Comparison of ENCODE assay signal across 9 mouse cellular contexts in the genomic region with DNA sequence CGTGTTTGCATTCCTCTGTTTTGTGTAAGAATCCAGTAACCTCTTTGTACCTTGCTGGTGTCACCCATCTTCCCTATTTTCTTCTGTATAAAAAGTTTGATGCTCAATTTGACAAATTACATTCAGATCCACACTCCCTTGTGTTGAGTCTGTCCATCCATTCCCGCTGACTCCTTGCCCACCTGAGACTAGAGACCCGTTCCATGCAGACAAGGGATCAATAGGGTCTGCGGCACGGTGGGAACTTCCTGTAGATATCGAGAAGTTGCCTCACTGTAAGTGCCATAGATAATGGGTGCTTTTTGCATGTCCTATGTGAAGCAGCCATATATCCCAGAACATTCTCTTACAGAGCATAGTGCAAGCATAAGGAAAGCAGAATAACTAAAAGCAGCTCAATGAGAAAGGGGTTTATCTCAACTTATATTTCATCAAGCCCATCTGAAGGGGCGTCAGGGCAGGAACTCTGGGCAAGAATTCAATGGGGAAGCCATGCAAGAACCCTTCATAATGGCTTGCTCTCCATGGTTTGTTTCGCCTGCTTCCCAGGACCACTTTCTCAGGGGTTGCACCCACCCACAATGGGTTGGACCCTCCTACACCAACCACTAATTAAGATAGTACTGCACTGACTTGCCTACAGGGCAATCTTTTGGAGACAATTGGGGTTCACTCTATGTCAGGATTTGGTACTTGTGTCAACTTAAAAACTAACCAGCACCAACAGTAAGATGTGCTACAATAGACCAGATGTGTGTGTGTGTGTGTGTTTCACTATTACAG. TPM values are rescaled to one million over a fixed set of nuclear protein-coding genes. Genes with fewer than 3 reads are reported as not detected.
DNase-seq lines count a peak whose midpoint lies in the region; ATAC-seq and TF ChIP-seq lines count a peak whose summit lies in the region.
"Had no signal": no experiment of that assay in that cellular context is flagged by ENCODE, and none has a peak within 500 bp of the region (broad histone marks: within the 10 kb centered on the region; RNA-seq: fewer than 3 reads in every experiment).

No protein-coding gene starts in this region.

- H3K4me2 ChIP-seq in forebrain, embryonic 11.5 days (ENCODE audit: low read depth, low read length, severe bottlenecking), result no peak overlapping the region
- no peak overlapping the region for H3K4me2 ChIP-seq in forebrain, embryonic 16.5 days (ENCODE audit: low read length)
- peak overlapping the region; percentile 54; the same call in 1 of the 2 replicates for H3K4me2 ChIP-seq in limb, embryonic 14.5 days (replicated peaks; ENCODE audit: low read depth, low read length, severe bottlenecking)
- peak overlapping the region; percentile 59; the same call in 1 of the 2 replicates for H3K4me2 ChIP-seq in stomach, embryonic 16.5 days (ENCODE audit: low read depth, low read length)

- no peaks in the 10 kb centered on the region for H3K27me3 ChIP-seq in forebrain, embryonic 11.5 days (ENCODE audit: control insufficient read depth, insufficient read depth, low read length)
- H3K27me3 ChIP-seq in forebrain, embryonic 16.5 days (replicated peaks; ENCODE audit: control insufficient read depth, insufficient read depth, low read length), result no peaks in the 10 kb centered on the region
- no peaks in the 10 kb centered on the region for H3K27me3 ChIP-seq in testis, adult 2 months (ENCODE audit: control insufficient read depth, insufficient read depth, low read length)
- H3K27me3 ChIP-seq in limb, embryonic 14.5 days (ENCODE audit: control insufficient read depth, insufficient read depth, low read length), result no peaks in the 10 kb centered on the region
- no peaks in the 10 kb centered on the region for H3K27me3 ChIP-seq in stomach, embryonic 16.5 days (ENCODE audit: control insufficient read depth, insufficient read depth, low read length)

- H3K36me3 ChIP-seq in forebrain, embryonic 11.5 days (ENCODE audit: control insufficient read depth, insufficient read depth, low read length), result no peaks in the 10 kb centered on the region; the same call in 1 of the 2 replicates
- no peaks in the 10 kb centered on the region for H3K36me3 ChIP-seq in forebrain, embryonic 16.5 days (ENCODE audit: control insufficient read depth, insufficient read depth)
- no peaks in the 10 kb centered on the region for H3K36me3 ChIP-seq in testis, adult 2 months (ENCODE audit: control insufficient read depth, insufficient read depth, low read length)
- peaks cover 4% of the 10 kb centered on the region for H3K36me3 ChIP-seq in limb, embryonic 14.5 days (ENCODE audit: control insufficient read depth, insufficient read depth, low read length)
- H3K36me3 ChIP-seq in stomach, embryonic 16.5 days (ENCODE audit: control insufficient read depth, insufficient read depth, low read length), result peaks cover 3% of the 10 kb centered on the region; the same call in 1 of the 2 replicates

- H3K27ac ChIP-seq in forebrain, embryonic 11.5 days (ENCODE audit: low read depth, low read length), result no peak overlapping the region
- H3K27ac ChIP-seq in forebrain, embryonic 16.5 days (ENCODE audit: low read length), result no peak overlapping the region
- peak overlapping the region; percentile 91 for H3K27ac ChIP-seq in testis, adult 2 months (ENCODE audit: control insufficient read depth, insufficient read depth, low read depth, low read length)
- no peak overlapping the region for H3K27ac ChIP-seq in limb, embryonic 14.5 days (replicated peaks; ENCODE audit: low read depth, low read length)
- no peak overlapping the region for H3K27ac ChIP-seq in stomach, embryonic 16.5 days (ENCODE audit: low read length)

- H3K4me3 ChIP-seq in forebrain, embryonic 11.5 days (ENCODE audit: low read depth, low read length), result peak overlapping the region; percentile 82; the same call in 1 of the 2 replicates
- no peak overlapping the region for H3K4me3 ChIP-seq in forebrain, embryonic 16.5 days (replicated peaks; ENCODE audit: low read length)
- peak overlapping the region; percentile 96; the same call in 1 of the 2 replicates for H3K4me3 ChIP-seq in testis, adult 2 months (ENCODE audit: control insufficient read depth, low read depth, low read length)
- H3K4me3 ChIP-seq in limb, embryonic 14.5 days (replicated peaks; ENCODE audit: low read length), result 0 out of 2 replicates have a peak overlapping the region, but pooled peaks have one; percentile 79
- no peak overlapping the region for H3K4me3 ChIP-seq in stomach, embryonic 16.5 days (replicated peaks; ENCODE audit: low read length)

- H3K9me3 ChIP-seq in forebrain, embryonic 11.5 days (ENCODE audit: control insufficient read depth, low read length), result no peaks in the 10 kb centered on the region
- no peaks in the 10 kb centered on the region for H3K9me3 ChIP-seq in forebrain, embryonic 16.5 days (ENCODE audit: control insufficient read depth, low read length)
- no peaks in the 10 kb centered on the region for H3K9me3 ChIP-seq in limb, embryonic 14.5 days (ENCODE audit: control insufficient read depth, low read length)
- H3K9me3 ChIP-seq in stomach, embryonic 16.5 days (replicated peaks; ENCODE audit: control insufficient read depth, low read length), result no peaks in the 10 kb centered on the region

- DNase-seq in forebrain, embryonic 11.5 days (ENCODE audit: low spot score), result peak; percentile 28
- DNase-seq in testis, postnatal 14 days (ENCODE audit: low spot score), result no peak
- DNase-seq in limb, embryonic 14.5 days (ENCODE audit: low spot score), result no peak
- no peak for DNase-seq in yolk sac, embryonic 10.5 days (ENCODE audit: low spot score)

- TF ChIP-seq CTCF in testis, adult 2 months (IDR thresholded peaks at IDR 0.05; ENCODE audit: control insufficient read depth, insufficient read depth, insufficient replicate concordance, low read depth, low read length), result no peak

- ATAC-seq in forebrain, embryonic 11.5 days (replicated peaks; ENCODE audit: low FRiP score), result no peak
- ATAC-seq in forebrain, embryonic 16.5 days, result no peak
- ATAC-seq in limb, embryonic 14.5 days (ENCODE audit: low FRiP score, low read depth), result no peak
- no peak for ATAC-seq in stomach, embryonic 16.5 days (ENCODE audit: insufficient read depth, low FRiP score)
- no peak for ATAC-seq in megakaryocyte progenitor cell, adult 5-6 weeks (replicated peaks; ENCODE audit: poor library complexity)

- 91% methylated on average over 8 of the region's 8 CpGs for WGBS in forebrain, embryonic 11.5 days
- 91% methylated on average over 8 of the region's 8 CpGs for WGBS in forebrain, embryonic 16.5 days
- 89% methylated on average over 8 of the region's 8 CpGs for WGBS in limb, embryonic 14.5 days
- 85% methylated on average over 8 of the region's 8 CpGs for WGBS in stomach, embryonic 16.5 days

- H3K9ac ChIP-seq in forebrain, embryonic 11.5 days (ENCODE audit: low read length), result no peak overlapping the region; the same call in 1 of the 2 replicates
- no peak overlapping the region for H3K9ac ChIP-seq in forebrain, embryonic 16.5 days (replicated peaks; ENCODE audit: low read depth, low read length)
- no peak overlapping the region for H3K9ac ChIP-seq in limb, embryonic 14.5 days (ENCODE audit: low read depth, low read length, severe bottlenecking)
- no peak overlapping the region for H3K9ac ChIP-seq in stomach, embryonic 16.5 days (ENCODE audit: low read length)

- no peak for TF ChIP-seq POLR2A in testis, adult 2 months (IDR thresholded peaks at IDR 0.05; ENCODE audit: control insufficient read depth, low read depth, low read length)
- TF ChIP-seq POLR2A in limb, embryonic 14.5 days (IDR thresholded peaks at IDR 0.05; ENCODE audit: borderline replicate concordance, extremely low read depth, insufficient read depth, insufficient read length), result no peak

- H3K4me1 ChIP-seq in forebrain, embryonic 11.5 days (replicated peaks; ENCODE audit: control insufficient read depth, insufficient read depth, low read length), result peaks cover 9% of the 10 kb centered on the region; the same call in 1 of the 2 replicates
- H3K4me1 ChIP-seq in forebrain, embryonic 16.5 days (replicated peaks; ENCODE audit: control insufficient read depth, insufficient read depth, low read length), result peaks cover 20% of the 10 kb centered on the region
- peaks cover 14% of the 10 kb centered on the region for H3K4me1 ChIP-seq in testis, adult 2 months (ENCODE audit: control insufficient read depth, insufficient read depth, low read length)
- H3K4me1 ChIP-seq in limb, embryonic 14.5 days (ENCODE audit: control insufficient read depth, insufficient read depth, low read length), result peaks cover 17% of the 10 kb centered on the region
- H3K4me1 ChIP-seq in stomach, embryonic 16.5 days (ENCODE audit: control insufficient read depth, insufficient read depth, low read length), result peaks cover 17% of the 10 kb centered on the region

RNA-seq across cellular contexts. Expression of a gene that starts 1.1 kb away (rescaled TPM):
- 40.3 and 44.2 TPM in 2 replicates for polyA plus RNA-seq in forebrain, embryonic 11.5 days (2014; fragmentation: Nextera tagmentation; extraction: Ambion mirVana)
- 42.2 and 48.0 TPM in 2 replicates for polyA plus RNA-seq in forebrain, embryonic 16.5 days (2015; fragmentation: Nextera tagmentation; extraction: Ambion mirVana)
- polyA plus RNA-seq in testis, adult 2 months (2012; rRNA removed), result 41.8 and 42.1 TPM in 2 replicates
- polyA plus RNA-seq in limb, embryonic 14.5 days (2012; rRNA removed), result 155 and 206 TPM in 2 replicates
- 48.9 and 58.1 TPM in 2 replicates for polyA plus RNA-seq in limb, embryonic 14.5 days (2014; fragmentation: Nextera tagmentation; extraction: Ambion mirVana)
- 26.7 and 27.4 TPM in 2 replicates for polyA plus RNA-seq in stomach, embryonic 16.5 days (2015; fragmentation: Nextera tagmentation; extraction: Ambion mirVana)
- total RNA-seq in megakaryocyte progenitor cell, adult 5-6 weeks (2015), result 67.4 and 67.8 TPM in 2 replicates
- total RNA-seq in megakaryocyte progenitor cell, adult 5-6 weeks (2017), result 19.0 and 24.4 TPM in 2 replicates

RNA-seq across cellular contexts. Expression of a gene that starts 15.8 kb away (rescaled TPM):
- 14.6 and 17.5 TPM in 2 replicates for polyA plus RNA-seq in forebrain, embryonic 11.5 days (2014; fragmentation: Nextera tagmentation; extraction: Ambion mirVana)
- 4.8 and 5.3 TPM in 2 replicates for polyA plus RNA-seq in forebrain, embryonic 16.5 days (2015; fragmentation: Nextera tagmentation; extraction: Ambion mirVana)
- polyA plus RNA-seq in testis, adult 2 months (2012; rRNA removed), result 40.4 and 44.1 TPM in 2 replicates
- 99.2 and 127 TPM in 2 replicates for polyA plus RNA-seq in limb, embryonic 14.5 days (2012; rRNA removed)
- polyA plus RNA-seq in limb, embryonic 14.5 days (2014; fragmentation: Nextera tagmentation; extraction: Ambion mirVana), result 33.2 and 37.9 TPM in 2 replicates
- polyA plus RNA-seq in stomach, embryonic 16.5 days (2015; fragmentation: Nextera tagmentation; extraction: Ambion mirVana), result 6.9 and 11.0 TPM in 2 replicates
- 5.2 and 5.6 TPM in 2 replicates for total RNA-seq in megakaryocyte progenitor cell, adult 5-6 weeks (2015)
- total RNA-seq in megakaryocyte progenitor cell, adult 5-6 weeks (2017), result 6.6 and 6.9 TPM in 2 replicates

RNA-seq across cellular contexts. Expression of a gene that starts 28.7 kb away (rescaled TPM):
- polyA plus RNA-seq in forebrain, embryonic 11.5 days (2014; fragmentation: Nextera tagmentation; extraction: Ambion mirVana), result 14.0 and 16.6 TPM in 2 replicates
- polyA plus RNA-seq in forebrain, embryonic 16.5 days (2015; fragmentation: Nextera tagmentation; extraction: Ambion mirVana), result 14.9 and 17.1 TPM in 2 replicates
- 91.9 and 94.8 TPM in 2 replicates for polyA plus RNA-seq in testis, adult 2 months (2012; rRNA removed)
- polyA plus RNA-seq in limb, embryonic 14.5 days (2012; rRNA removed), result 155 and 204 TPM in 2 replicates
- polyA plus RNA-seq in limb, embryonic 14.5 days (2014; fragmentation: Nextera tagmentation; extraction: Ambion mirVana), result 16.3 and 18.8 TPM in 2 replicates
- polyA plus RNA-seq in stomach, embryonic 16.5 days (2015; fragmentation: Nextera tagmentation; extraction: Ambion mirVana), result 5.7 and 6.3 TPM in 2 replicates
- total RNA-seq in megakaryocyte progenitor cell, adult 5-6 weeks (2015), result 84.9 and 93.2 TPM in 2 replicates
- 57.8 and 60.3 TPM in 2 replicates for total RNA-seq in megakaryocyte progenitor cell, adult 5-6 weeks (2017)

RNA-seq across cellular contexts. Expression of a gene that starts 31.4 kb away (rescaled TPM):
- 298 and 321 TPM in 2 replicates for polyA plus RNA-seq in forebrain, embryonic 11.5 days (2014; fragmentation: Nextera tagmentation; extraction: Ambion mirVana)
- 499 and 556 TPM in 2 replicates for polyA plus RNA-seq in forebrain, embryonic 16.5 days (2015; fragmentation: Nextera tagmentation; extraction: Ambion mirVana)
- 37.1 and 44.4 TPM in 2 replicates for polyA plus RNA-seq in testis, adult 2 months (2012; rRNA removed)
- polyA plus RNA-seq in limb, embryonic 14.5 days (2012; rRNA removed), result 266 and 343 TPM in 2 replicates
- 234 and 252 TPM in 2 replicates for polyA plus RNA-seq in limb, embryonic 14.5 days (2014; fragmentation: Nextera tagmentation; extraction: Ambion mirVana)
- 186 and 209 TPM in 2 replicates for polyA plus RNA-seq in stomach, embryonic 16.5 days (2015; fragmentation: Nextera tagmentation; extraction: Ambion mirVana)
- 10.9 and 20.0 TPM in 2 replicates for total RNA-seq in megakaryocyte progenitor cell, adult 5-6 weeks (2015)
- 14.7 and 15.0 TPM in 2 replicates for total RNA-seq in megakaryocyte progenitor cell, adult 5-6 weeks (2017)

RNA-seq across cellular contexts. Expression of a gene that starts 34.8 kb away (rescaled TPM):
- polyA plus RNA-seq in forebrain, embryonic 11.5 days (2014; fragmentation: Nextera tagmentation; extraction: Ambion mirVana), result 1.1 and 1.7 TPM in 2 replicates
- polyA plus RNA-seq in forebrain, embryonic 16.5 days (2015; fragmentation: Nextera tagmentation; extraction: Ambion mirVana), result 1.4 and 2.2 TPM in 2 replicates
- polyA plus RNA-seq in testis, adult 2 months (2012; rRNA removed), result 83.0 and 90.6 TPM in 2 replicates
- polyA plus RNA-seq in limb, embryonic 14.5 days (2012; rRNA removed), result 0.99 and 1.1 TPM in 2 replicates
- 0.44 and 0.53 TPM in 2 replicates for polyA plus RNA-seq in limb, embryonic 14.5 days (2014; fragmentation: Nextera tagmentation; extraction: Ambion mirVana)
- polyA plus RNA-seq in stomach, embryonic 16.5 days (2015; fragmentation: Nextera tagmentation; extraction: Ambion mirVana), result 0.49 and 0.57 TPM in 2 replicates
- total RNA-seq in megakaryocyte progenitor cell, adult 5-6 weeks (2015), result not detected in 2 replicates
- not detected in 2 replicates for total RNA-seq in megakaryocyte progenitor cell, adult 5-6 weeks (2017)
- total RNA-seq: layer of hippocampus, postnatal 14 days had no signal

Comparison
In these comparisons a context has a peak if more than half of its experiments do, and no peak if none do; other contexts are left out.
1. H3K4me3 ChIP-seq: peak in forebrain, embryonic 11.5 days (single experiment), testis, adult 2 months (single experiment) and limb, embryonic 14.5 days (single experiment); none in forebrain, embryonic 16.5 days (single experiment) and stomach, embryonic 16.5 days (single experiment).
2. H3K4me2 ChIP-seq: peak in limb, embryonic 14.5 days (single experiment) and stomach, embryonic 16.5 days (single experiment); none in forebrain, embryonic 11.5 days (single experiment) and forebrain, embryonic 16.5 days (single experiment).